Mouse (Mus musculus): ENCODE data around the gene Btg1-ps2. TPM values are rescaled to one million over a fixed set of nuclear protein-coding genes. Genes with fewer than 3 reads are reported as not detected.
A peak's percentile ranks its signal among the peaks of the same experiment; 100 is the strongest.
"Not testable (repeated sequence)": the region's sequence is repeated elsewhere in the genome, so short reads cannot be mapped to it uniquely, and the experiment has no call there.

Gene Btg1-ps2
- total RNA-seq (2014; rRNA removed) (not detected in 2 replicates), polyA plus RNA-seq (2015; fragmentation: Nextera tagmentation; extraction: Ambion mirVana) (not detected in 2 replicates)

DNA sequence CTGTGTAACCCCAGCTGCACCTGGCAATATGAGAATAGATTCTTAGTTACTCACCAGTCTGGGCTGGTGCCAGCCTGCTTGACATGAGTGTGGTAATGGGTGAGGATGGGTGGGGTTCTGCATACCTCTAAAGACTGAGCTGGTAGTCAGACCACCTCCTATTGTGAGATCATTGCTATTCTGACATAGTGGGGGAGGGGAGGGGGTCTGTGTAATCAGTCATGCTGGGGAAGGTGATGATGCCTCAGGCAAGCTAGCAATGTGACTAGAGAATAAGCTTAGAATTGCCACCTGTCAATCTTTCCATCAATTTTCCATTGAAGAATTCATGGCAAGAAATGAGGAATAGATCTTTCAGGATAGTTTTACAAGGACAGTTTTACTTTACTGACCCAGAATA, at the start of gene Btg1-ps2:
Gene Btg1-ps2 (minus strand): TSS at position 101 of the 400 bp plus-strand sequence.
- H3K9me3 ChIP-seq (ENCODE audit: low read length); H3K4me1 ChIP-seq (ENCODE audit: insufficient read depth); ATAC-seq; H3K4me2 ChIP-seq (ENCODE audit: low read depth); H3K4me3 ChIP-seq (ENCODE audit: low read depth, low read length); H3K9ac ChIP-seq; H3K27ac ChIP-seq (ENCODE audit: low read depth, low read length); H3K27me3 ChIP-seq (ENCODE audit: insufficient read depth, low read length); DNase-seq; H3K36me3 ChIP-seq (ENCODE audit: insufficient read depth): not testable (repeated sequence)

- H3K4me1 ChIP-seq (ENCODE audit: insufficient read depth): no peaks in the 10 kb centered on the region
- H3K27me3 ChIP-seq (ENCODE audit: insufficient read depth, low read length): no peaks in the 10 kb centered on the region
- H3K36me3 ChIP-seq (ENCODE audit: insufficient read depth): no peaks in the 10 kb centered on the region
- DNase-seq: no peak
- H3K27ac ChIP-seq (ENCODE audit: low read depth, low read length): no peak within 1 kb of the TSS
- H3K4me3 ChIP-seq (ENCODE audit: low read depth, low read length): no peak within 1 kb of the TSS
- 87% methylated on average over 9 of the region's 9 CpGs for WGBS
- no peak within 1 kb of the TSS for H3K4me2 ChIP-seq (ENCODE audit: low read depth)
- no peak for TF ChIP-seq CTCF (IDR thresholded peaks at IDR 0.05; ENCODE audit: low read depth)
- ATAC-seq: no peak
- H3K9ac ChIP-seq: no peak within 1 kb of the TSS
- H3K9me3 ChIP-seq (ENCODE audit: low read length): no peaks in the 10 kb centered on the region
These were observed 42.1 kb upstream of the Btg1-ps2 start, which contains the start of gene Rhox11 for GRCm38 (mm10) chrX:38085041-38085440. Gene Rhox11, minus strand, starts transcription at chrX:38085141.

GRCm38 (mm10) chrX:38084226-38084625, 41.3 kb upstream of the Btg1-ps2 start:
- H3K27ac ChIP-seq (ENCODE audit: low read depth, low read length): no peak overlapping the region
- no peaks in the 10 kb centered on the region for H3K36me3 ChIP-seq (ENCODE audit: insufficient read depth)
- H3K9me3 ChIP-seq (ENCODE audit: low read length): no peaks in the 10 kb centered on the region
- WGBS: 24% methylated on average over 12 of the region's 12 CpGs
- ATAC-seq: peak; percentile 62
- no peak overlapping the region for H3K4me3 ChIP-seq (ENCODE audit: low read depth, low read length)
- H3K27me3 ChIP-seq (ENCODE audit: insufficient read depth, low read length): no peaks in the 10 kb centered on the region
- H3K4me1 ChIP-seq (ENCODE audit: insufficient read depth): no peaks in the 10 kb centered on the region
- peak; percentile 73 for TF ChIP-seq CTCF (IDR thresholded peaks at IDR 0.05; ENCODE audit: low read depth)
- H3K4me2 ChIP-seq (ENCODE audit: low read depth): no peak overlapping the region
- no peak overlapping the region for H3K9ac ChIP-seq
- peak; percentile 55 for DNase-seq

DNA sequence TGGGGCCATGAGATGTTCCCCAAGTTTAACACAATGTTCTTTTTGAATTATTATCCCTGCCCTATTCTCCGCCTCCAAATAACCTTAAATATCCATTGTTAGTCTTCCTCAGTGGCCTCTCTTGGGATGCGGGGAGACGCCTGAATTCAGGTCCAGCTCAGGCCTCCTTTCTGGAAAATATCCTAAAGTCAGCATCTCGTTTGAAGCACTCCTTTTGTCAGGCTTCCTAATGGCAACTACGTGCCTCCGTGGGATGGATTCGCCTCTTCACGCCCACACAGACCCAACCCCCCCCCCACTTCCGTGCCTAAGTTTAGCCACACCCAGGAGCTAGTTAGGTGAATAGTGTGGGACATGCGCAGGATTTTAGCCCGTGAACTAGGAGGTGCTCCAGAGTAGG, 23.3 kb upstream of the Btg1-ps2 start, which contains the start of gene Rhox10:
Gene Rhox10 (plus strand): TSS at position 301 of the 400 bp plus-strand sequence.
- Histone ChIP-seq H3K27ac (ENCODE audit: low read depth, low read length) (no peak within 1 kb of the TSS), H3K36me3 (ENCODE audit: insufficient read depth) (no peaks in the 10 kb centered on the region), H3K4me3 (ENCODE audit: low read depth, low read length) (no peak within 1 kb of the TSS), H3K9me3 (ENCODE audit: low read length) (no peaks in the 10 kb centered on the region), H3K4me2 (ENCODE audit: low read depth) (no peak within 1 kb of the TSS), H3K27me3 (ENCODE audit: insufficient read depth, low read length) (no peaks in the 10 kb centered on the region), H3K9ac (no peak within 1 kb of the TSS), H3K4me1 (ENCODE audit: insufficient read depth) (no peaks in the 10 kb centered on the region)
- DNase-seq (no peak), ATAC-seq (no peak)
- WGBS: 87% methylated on average over 11 of the region's 11 CpGs
- TF ChIP-seq CTCF (IDR thresholded peaks at IDR 0.05; ENCODE audit: low read depth): no peak

DNA sequence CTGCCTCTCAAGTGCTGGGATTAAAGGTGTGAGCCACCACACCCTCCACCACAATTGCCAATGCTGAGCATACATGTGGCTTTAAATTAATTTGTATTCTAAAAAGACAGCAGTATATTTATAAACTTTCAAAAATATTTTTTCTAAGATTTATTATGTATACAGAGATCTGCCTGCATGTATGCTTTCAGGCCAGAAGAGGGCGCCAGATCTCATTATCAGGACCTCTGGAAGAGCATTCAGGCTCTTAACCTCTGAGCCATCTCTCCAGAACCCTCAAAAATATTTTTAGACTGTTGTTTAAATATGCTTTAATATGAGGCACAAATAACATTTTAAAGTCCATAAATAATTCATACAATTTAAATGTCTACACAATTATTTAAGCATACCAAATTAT, 18.6 kb upstream of the Btg1-ps2 start:
- peak; percentile 40 for TF ChIP-seq CTCF (IDR thresholded peaks at IDR 0.05; ENCODE audit: low read depth)
- peak; percentile 12 for DNase-seq

GRCm38 (mm10) chrX:38039666-38040065, 3.2 kb downstream of the Btg1-ps2 start:
- no peaks in the 10 kb centered on the region for H3K4me1 ChIP-seq (ENCODE audit: insufficient read depth)
- no peaks in the 10 kb centered on the region for H3K27me3 ChIP-seq (ENCODE audit: insufficient read depth, low read length)
- TF ChIP-seq CTCF (IDR thresholded peaks at IDR 0.05; ENCODE audit: low read depth): no peak
- no peaks in the 10 kb centered on the region for H3K36me3 ChIP-seq (ENCODE audit: insufficient read depth)
- H3K9ac ChIP-seq: no peak overlapping the region
- H3K27ac ChIP-seq (ENCODE audit: low read depth, low read length): no peak overlapping the region
- DNase-seq: no peak
- no peak overlapping the region for H3K4me2 ChIP-seq (ENCODE audit: low read depth)
- 93% methylated on average over 5 of the region's 5 CpGs for WGBS
- no peak for ATAC-seq
- H3K9me3 ChIP-seq (ENCODE audit: low read length): no peaks in the 10 kb centered on the region
- H3K4me3 ChIP-seq (ENCODE audit: low read depth, low read length): no peak overlapping the region

More for the DNA sequence above, 18.6 kb upstream of the Btg1-ps2 start:
- H3K27me3 ChIP-seq (ENCODE audit: insufficient read depth, low read length): no peaks in the 10 kb centered on the region
- no peak overlapping the region for H3K4me3 ChIP-seq (ENCODE audit: low read depth, low read length)
- H3K27ac ChIP-seq (ENCODE audit: low read depth, low read length): no peak overlapping the region
- H3K4me2 ChIP-seq (ENCODE audit: low read depth): no peak overlapping the region
- no peak for ATAC-seq
- H3K9me3 ChIP-seq (ENCODE audit: low read length): no peaks in the 10 kb centered on the region
- H3K9ac ChIP-seq: no peak overlapping the region
- 4% methylated on average over 1 of the region's 1 CpGs for WGBS
- H3K36me3 ChIP-seq (ENCODE audit: insufficient read depth): no peaks in the 10 kb centered on the region
- H3K4me1 ChIP-seq (ENCODE audit: insufficient read depth): no peaks in the 10 kb centered on the region

- ATAC-seq (no peak), DNase-seq (no peak)
- Histone ChIP-seq H3K4me3 (ENCODE audit: low read depth, low read length) (no peak overlapping the region), H3K27ac (ENCODE audit: low read depth, low read length) (no peak overlapping the region), H3K9ac (no peak overlapping the region), H3K36me3 (ENCODE audit: insufficient read depth) (no peaks in the 10 kb centered on the region), H3K4me1 (ENCODE audit: insufficient read depth) (no peaks in the 10 kb centered on the region), H3K4me2 (ENCODE audit: low read depth) (no peak overlapping the region), H3K9me3 (ENCODE audit: low read length) (no peaks in the 10 kb centered on the region), H3K27me3 (ENCODE audit: insufficient read depth, low read length) (no peaks in the 10 kb centered on the region)
- no peak for TF ChIP-seq CTCF (IDR thresholded peaks at IDR 0.05; ENCODE audit: low read depth)
- 51% methylated on average over 2 of the region's 2 CpGs for WGBS
These were observed 9.1 kb downstream of the Btg1-ps2 start for GRCm38 (mm10) chrX:38033841-38034240.

DNA sequence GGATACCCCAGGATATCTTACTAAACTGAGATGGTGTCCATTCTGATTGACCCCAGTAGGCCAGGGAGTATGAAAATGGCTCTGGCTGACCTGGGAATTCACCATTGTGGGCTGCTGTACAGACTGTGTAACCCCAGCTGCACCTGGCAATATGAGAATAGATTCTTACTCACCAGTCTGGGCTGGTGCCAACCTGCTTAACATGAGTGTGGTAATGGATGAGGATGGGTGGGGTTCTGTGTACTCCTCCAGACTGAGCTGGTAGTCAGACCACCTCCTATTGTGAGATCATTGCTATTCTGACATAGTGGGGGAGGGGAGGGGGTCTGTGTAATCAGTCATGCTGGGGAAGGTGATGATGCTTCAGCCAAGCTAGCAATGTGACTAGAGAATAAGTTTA, 24.3 kb downstream of the Btg1-ps2 start, which contains the start of gene Btg1-ps1:
Gene Btg1-ps1 (minus strand): TSS at position 219 of the 400 bp plus-strand sequence.
- not testable (repeated sequence) for H3K4me3 ChIP-seq (ENCODE audit: low read depth, low read length); H3K9me3 ChIP-seq (ENCODE audit: low read length); H3K4me1 ChIP-seq (ENCODE audit: insufficient read depth); H3K9ac ChIP-seq; H3K27ac ChIP-seq (ENCODE audit: low read depth, low read length); H3K36me3 ChIP-seq (ENCODE audit: insufficient read depth); ATAC-seq; DNase-seq; H3K4me2 ChIP-seq (ENCODE audit: low read depth); H3K27me3 ChIP-seq (ENCODE audit: insufficient read depth, low read length)
